ENCODE assay signal across 8 mouse cellular contexts in the genomic region with DNA sequence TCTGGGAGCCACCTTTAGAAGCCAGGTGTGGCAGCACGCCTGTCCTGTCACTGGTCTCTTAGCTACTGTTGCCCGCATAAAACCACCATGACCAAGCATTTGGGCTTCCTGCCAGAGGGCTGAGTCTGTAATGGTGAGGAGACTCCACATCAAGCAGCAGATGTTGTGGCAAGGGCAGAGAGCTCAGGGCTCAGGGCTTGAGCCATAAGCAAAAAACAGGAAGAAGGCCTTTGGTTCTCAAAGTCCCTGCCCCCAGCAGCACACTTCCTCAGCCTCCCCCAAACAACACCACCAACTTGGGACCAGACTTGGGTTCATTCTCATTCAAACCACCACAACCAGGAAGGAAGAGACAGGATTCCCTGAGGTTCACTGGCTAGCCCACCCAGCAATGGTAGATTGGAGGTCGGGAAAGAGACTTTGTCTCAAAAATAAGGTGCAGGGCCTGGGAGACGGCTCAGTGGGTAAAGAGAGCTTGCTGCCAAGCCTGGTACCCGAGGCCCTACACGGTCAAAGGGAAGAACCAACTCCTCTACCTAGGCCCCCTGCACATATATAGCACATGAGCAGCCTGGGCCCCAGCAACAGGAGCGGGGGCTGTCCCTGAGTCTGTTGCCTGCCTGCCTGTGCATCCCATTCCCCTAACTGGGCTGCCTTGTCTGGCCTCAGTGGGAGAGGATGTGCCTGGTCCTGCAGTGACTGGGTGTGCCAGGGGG. TPM values are rescaled to one million over a fixed set of nuclear protein-coding genes. Genes with fewer than 3 reads are reported as not detected.
DNase-seq lines count a peak whose midpoint lies in the region; ATAC-seq and TF ChIP-seq lines count a peak whose summit lies in the region.

No protein-coding gene starts in this region.

- H3K4me2 ChIP-seq in kidney, embryonic 16.5 days (replicated peaks; ENCODE audit: low read depth, low read length) = no peak overlapping the region
- H3K4me2 ChIP-seq in liver, embryonic 11.5 days = no peak overlapping the region

- WGBS in kidney, embryonic 16.5 days = 78% methylated on average over 7 of the region's 7 CpGs
- 53% methylated on average over 7 of the region's 7 CpGs for WGBS in liver, embryonic 11.5 days

- H3K4me3 ChIP-seq in kidney, embryonic 16.5 days (ENCODE audit: low read length) = no peak overlapping the region
- no peak overlapping the region for H3K4me3 ChIP-seq in ES-E14 (ENCODE audit: insufficient read depth in 1 of 2, low read depth in 1 of 2, low read length in 2 of 2, poor library complexity in 1 of 2, severe bottlenecking in 1 of 2)
- H3K4me3 ChIP-seq in liver, embryonic 11.5 days (ENCODE audit: low read depth, low read length) = no peak overlapping the region

- no peaks in the 10 kb centered on the region for H3K9me3 ChIP-seq in kidney, embryonic 16.5 days (ENCODE audit: low read length)
- H3K9me3 ChIP-seq in ES-E14 (ENCODE audit: control insufficient read depth, insufficient read depth, low read depth, low read length) = no peaks in the 10 kb centered on the region
- no peaks in the 10 kb centered on the region for H3K9me3 ChIP-seq in liver, embryonic 11.5 days (ENCODE audit: control insufficient read depth, low read length)

- in situ Hi-C loops in ES-E14 (cut with MboI; ENCODE audit: low sequenced_read_pairs in 2 of 2, unreplicated experiment in 2 of 2) = no loop called here

- no peak overlapping the region for H3K27ac ChIP-seq in kidney, embryonic 16.5 days (ENCODE audit: low read length)
- no peak overlapping the region for H3K27ac ChIP-seq in ES-E14 (ENCODE audit: insufficient read depth, low read depth, low read length, poor library complexity, severe bottlenecking)
- H3K27ac ChIP-seq in liver, embryonic 11.5 days (ENCODE audit: low read depth, low read length) = peak overlapping the region; percentile 19; the same call in 1 of the 2 replicates

- no peak overlapping the region for H3K9ac ChIP-seq in kidney, embryonic 16.5 days (replicated peaks; ENCODE audit: low read length)
- 0 out of 2 replicates have a peak overlapping the region, but pooled peaks have one; percentile 23 for H3K9ac ChIP-seq in ES-E14 (ENCODE audit: insufficient read depth, low read depth, low read length, poor library complexity, severe bottlenecking)
- H3K9ac ChIP-seq in liver, embryonic 11.5 days (ENCODE audit: low read depth, low read length) = no peak overlapping the region

- no peaks in the 10 kb centered on the region for H3K4me1 ChIP-seq in kidney, embryonic 16.5 days (ENCODE audit: insufficient read depth, low read length)
- peaks cover 3 to 7% of the 10 kb centered on the region in 2 experiments; a peak in 2 of 4 replicates for H3K4me1 ChIP-seq in ES-E14 (ENCODE audit: control insufficient read depth in 2 of 2, insufficient read depth in 2 of 2, low read length in 2 of 2, poor library complexity in 1 of 2)
- no peaks in the 10 kb centered on the region for H3K4me1 ChIP-seq in liver, embryonic 11.5 days (replicated peaks; ENCODE audit: control insufficient read depth, insufficient read depth, low read length)

- peak; percentile 35 for DNase-seq in kidney, postnatal 10 days
- no peak for DNase-seq in ES-E14 (ENCODE audit: low read depth, low spot score)
- peak; percentile 54 for DNase-seq in c-Kit-positive CD71-negative TER-119-negative erythroid progenitor cells, embryonic 14.5 days (ENCODE audit: low read depth)
- DNase-seq in liver, embryonic 11.5 days (ENCODE audit: low spot score) = no peak
- DNase-seq in spleen, postnatal 4 days (ENCODE audit: low spot score in 2 of 2) = peak; percentile 63 to 79
- DNase-seq in embryo, embryonic 11 days = no peak
- DNase-seq in urinary bladder, postnatal 10 days (ENCODE audit: low spot score) = no peak

- no peaks in the 10 kb centered on the region for H3K27me3 ChIP-seq in kidney, embryonic 16.5 days (ENCODE audit: insufficient read depth, low read length)
- no peaks in the 10 kb centered on the region for H3K27me3 ChIP-seq in liver, embryonic 11.5 days (replicated peaks; ENCODE audit: control insufficient read depth, insufficient read depth, low read length)

- H3K36me3 ChIP-seq in kidney, embryonic 16.5 days (ENCODE audit: insufficient read depth, low read length) = no peaks in the 10 kb centered on the region
- peaks cover 12% of the 10 kb centered on the region; the same call in 1 of the 2 replicates for H3K36me3 ChIP-seq in ES-E14 (ENCODE audit: control insufficient read depth, insufficient read depth, low read length, poor library complexity, severe bottlenecking)
- H3K36me3 ChIP-seq in liver, embryonic 11.5 days (ENCODE audit: control insufficient read depth, insufficient read depth, low read length) = no peaks in the 10 kb centered on the region

- no peak for ATAC-seq in kidney, embryonic 16.5 days (ENCODE audit: low FRiP score, low TSS enrichment)
- no peak for ATAC-seq in liver, embryonic 11.5 days (replicated peaks; ENCODE audit: low FRiP score)

TF ChIP-seq in ES-E14, 5 proteins besides CTCF, POLR2A, EP300 and RAD21:
- TF ChIP-seq ZC3H11A (IDR thresholded peaks at IDR 0.05; ENCODE audit: borderline replicate concordance, low read depth, low read length) = no peak
- TF ChIP-seq HCFC1 (IDR thresholded peaks at IDR 0.05; ENCODE audit: borderline replicate concordance, insufficient read depth, low read length) = no peak
- no peak for TF ChIP-seq ZNF384 (IDR thresholded peaks at IDR 0.05; ENCODE audit: low read depth, low read length)
- TF ChIP-seq CHD2 (IDR thresholded peaks at IDR 0.05; ENCODE audit: low read depth, low read length) = no peak
- TF ChIP-seq MAFK (IDR thresholded peaks at IDR 0.05; ENCODE audit: insufficient read depth, low read depth, low read length) = no peak

RNA-seq across cellular contexts. Expression of gene Tmem38a, which starts 11.4 kb away (rescaled TPM):
- polyA plus RNA-seq in kidney, embryonic 16.5 days (2015; fragmentation: Nextera tagmentation; extraction: Ambion mirVana) = 25.2 and 26.3 TPM in 2 replicates
- total RNA-seq in ES-E14 (2012; rRNA removed) = 13.2 and 16.4 TPM in 2 replicates
- polyA plus RNA-seq in liver, embryonic 11.5 days (2014; fragmentation: Nextera tagmentation; extraction: Ambion mirVana) = 4.4 and 4.6 TPM in 2 replicates

RNA-seq across cellular contexts. Expression of gene Smim7, which starts 12.3 kb away (rescaled TPM):
- polyA plus RNA-seq in kidney, embryonic 16.5 days (2015; fragmentation: Nextera tagmentation; extraction: Ambion mirVana) = 114 and 116 TPM in 2 replicates
- total RNA-seq in ES-E14 (2012; rRNA removed) = 45.2 and 50.1 TPM in 2 replicates
- 77.9 and 78.0 TPM in 2 replicates for polyA plus RNA-seq in liver, embryonic 11.5 days (2014; fragmentation: Nextera tagmentation; extraction: Ambion mirVana)

RNA-seq across cellular contexts. Expression of gene Med26, which starts 35.1 kb away (rescaled TPM):
- polyA plus RNA-seq in kidney, embryonic 16.5 days (2015; fragmentation: Nextera tagmentation; extraction: Ambion mirVana) = 18.7 and 18.9 TPM in 2 replicates
- total RNA-seq in ES-E14 (2012; rRNA removed) = 13.6 and 15.3 TPM in 2 replicates
- polyA plus RNA-seq in liver, embryonic 11.5 days (2014; fragmentation: Nextera tagmentation; extraction: Ambion mirVana) = 16.4 and 17.7 TPM in 2 replicates

Comparison
In these comparisons a context has a peak if more than half of its experiments do, and no peak if none do; other contexts are left out.
1. DNase-seq: peak in kidney, postnatal 10 days (single experiment), c-Kit-positive CD71-negative TER-119-negative erythroid progenitor cells, embryonic 14.5 days (single experiment) and spleen, postnatal 4 days (2 of 2); none in ES-E14 (single experiment), liver, embryonic 11.5 days (single experiment), embryo, embryonic 11 days (single experiment) and urinary bladder, postnatal 10 days (single experiment).